Mouse (Mus musculus) A20 (cell line): ENCODE results near the gene Pmpca.
A peak's percentile ranks its signal among the peaks of the same experiment; 100 is the strongest.

Experiments used
- DNase-seq: peaks from one replicate; pipeline ENCODE4 v3.0.0-alpha.2; 2011; ENCODE audit warnings: low read depth, low spot score

Pmpca gene

GRCm38 (mm10) chr2:26429851-26430250, 40.7 kb downstream of the Pmpca start:
- DNase-seq: no peak

- no peak for DNase-seq
Measured at GRCm38 (mm10) chr2:26434791-26435572, 45.8 kb downstream of the Pmpca start.

DNA sequence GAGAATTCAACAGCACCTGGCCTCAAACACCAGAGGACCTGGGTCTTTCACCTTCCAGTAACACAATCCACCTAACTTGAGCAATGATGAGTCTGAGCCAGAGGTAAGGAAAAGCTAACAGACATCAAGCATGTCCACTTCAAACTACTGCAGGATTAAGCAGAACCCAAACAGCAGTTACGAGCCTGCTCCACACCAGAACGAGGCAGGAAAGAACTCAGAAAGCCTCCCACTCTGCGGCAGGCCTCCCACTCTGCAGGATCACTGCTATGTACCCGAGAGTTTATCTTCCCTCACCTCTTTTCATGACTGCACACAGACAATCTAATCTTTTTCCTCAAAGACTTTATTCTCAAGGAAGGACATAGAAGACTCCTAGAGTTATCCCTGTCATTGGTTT, 48.1 kb downstream of the Pmpca start:
- no peak for DNase-seq

DNA sequence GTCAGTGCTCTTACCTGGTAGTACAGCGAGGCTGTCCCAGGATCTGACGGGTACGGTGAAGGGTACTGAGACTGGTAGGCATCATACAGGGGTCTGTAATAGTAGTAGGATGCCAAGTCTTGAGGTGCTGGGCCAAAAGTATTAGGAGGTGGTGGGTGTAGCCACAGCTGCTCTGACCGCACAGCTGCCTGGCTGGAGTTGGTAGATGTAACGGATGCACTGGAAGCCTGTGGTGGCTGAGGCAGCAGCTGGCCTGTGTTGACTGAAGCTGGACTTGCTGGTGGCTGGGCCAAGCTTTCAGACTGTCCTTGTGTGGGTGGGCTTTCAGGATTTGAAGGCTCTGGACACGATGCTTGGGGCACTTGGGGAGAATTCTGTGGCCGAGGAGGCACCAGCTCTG, 49.2 kb downstream of the Pmpca start:
- DNase-seq: no peak

- DNase-seq: no peak
Measured at GRCm38 (mm10) chr2:26439671-26440070, 50.5 kb downstream of the Pmpca start.

- no peak for DNase-seq
Measured at GRCm38 (mm10) chr2:26441261-26441660, 52.1 kb downstream of the Pmpca start.

DNA sequence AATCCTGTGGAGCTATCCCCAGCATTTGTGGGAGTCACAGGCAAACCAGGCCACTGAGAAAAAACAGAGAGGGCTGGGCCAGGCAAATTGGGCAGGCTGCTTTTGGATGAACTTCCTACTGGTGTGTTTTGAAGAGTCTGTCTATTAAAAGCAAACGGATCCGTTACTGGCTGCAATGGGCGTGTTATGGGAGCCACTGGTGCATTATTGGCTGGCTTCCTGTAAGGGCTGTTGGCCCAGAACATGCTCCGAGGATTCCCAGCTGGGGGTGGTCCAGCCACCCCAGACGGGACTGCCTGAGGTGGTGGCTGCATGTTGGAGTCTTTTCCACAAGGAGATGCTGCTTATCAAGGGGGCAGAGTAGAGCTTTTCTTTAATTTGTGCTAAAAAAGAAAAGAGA, 52.5 kb downstream of the Pmpca start:
- no peak for DNase-seq

GRCm38 (mm10) chr2:26442843-26443242, 53.7 kb downstream of the Pmpca start:
- peak; percentile 9 for DNase-seq

- DNase-seq: peak; percentile 40
Measured at GRCm38 (mm10) chr2:26443876-26444275, 54.7 kb downstream of the Pmpca start.

GRCm38 (mm10) chr2:26444368-26444767, 55.2 kb downstream of the Pmpca start:
- no peak for DNase-seq

DNA sequence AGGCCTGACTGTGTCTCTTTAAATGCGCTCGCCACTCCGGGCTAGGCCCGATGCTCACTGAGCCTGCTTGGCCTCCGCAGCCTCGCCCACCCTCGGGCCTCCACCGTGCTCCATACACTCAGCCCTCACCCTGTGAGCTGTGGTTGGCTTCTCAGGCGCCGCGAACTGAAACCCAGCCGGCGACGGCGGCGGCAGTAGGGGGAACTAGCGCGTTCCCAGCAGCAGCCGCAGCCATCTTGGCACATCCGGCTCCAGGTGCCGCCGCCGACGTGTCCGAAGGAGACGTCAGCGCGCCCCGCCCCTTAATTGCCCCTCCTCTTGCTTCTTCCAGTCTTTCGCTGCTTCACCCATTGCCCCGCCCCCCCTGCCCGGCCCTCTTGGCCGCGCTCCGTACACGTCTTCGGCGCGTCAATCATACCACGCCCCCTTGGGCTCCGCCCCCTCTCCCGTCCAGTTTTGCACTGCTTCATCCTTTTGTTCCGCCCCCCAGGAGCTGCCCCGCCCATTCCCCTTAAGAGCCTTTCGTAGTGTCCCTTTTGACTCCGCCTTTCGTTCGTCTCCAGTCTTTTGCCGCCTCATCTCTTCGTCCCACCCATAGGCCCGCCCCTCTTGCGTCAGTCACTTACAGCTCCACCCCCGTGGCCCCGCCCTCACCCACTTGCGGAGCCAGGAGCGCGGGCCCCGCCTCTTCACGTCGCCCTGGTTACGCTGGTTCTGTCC, 56.0 kb downstream of the Pmpca start, which contains the start of gene Sec16a:
Sec16a (minus strand) TSS at position 271 of the 720 bp plus-strand sequence.
- DNase-seq: peak; percentile 100

DNA sequence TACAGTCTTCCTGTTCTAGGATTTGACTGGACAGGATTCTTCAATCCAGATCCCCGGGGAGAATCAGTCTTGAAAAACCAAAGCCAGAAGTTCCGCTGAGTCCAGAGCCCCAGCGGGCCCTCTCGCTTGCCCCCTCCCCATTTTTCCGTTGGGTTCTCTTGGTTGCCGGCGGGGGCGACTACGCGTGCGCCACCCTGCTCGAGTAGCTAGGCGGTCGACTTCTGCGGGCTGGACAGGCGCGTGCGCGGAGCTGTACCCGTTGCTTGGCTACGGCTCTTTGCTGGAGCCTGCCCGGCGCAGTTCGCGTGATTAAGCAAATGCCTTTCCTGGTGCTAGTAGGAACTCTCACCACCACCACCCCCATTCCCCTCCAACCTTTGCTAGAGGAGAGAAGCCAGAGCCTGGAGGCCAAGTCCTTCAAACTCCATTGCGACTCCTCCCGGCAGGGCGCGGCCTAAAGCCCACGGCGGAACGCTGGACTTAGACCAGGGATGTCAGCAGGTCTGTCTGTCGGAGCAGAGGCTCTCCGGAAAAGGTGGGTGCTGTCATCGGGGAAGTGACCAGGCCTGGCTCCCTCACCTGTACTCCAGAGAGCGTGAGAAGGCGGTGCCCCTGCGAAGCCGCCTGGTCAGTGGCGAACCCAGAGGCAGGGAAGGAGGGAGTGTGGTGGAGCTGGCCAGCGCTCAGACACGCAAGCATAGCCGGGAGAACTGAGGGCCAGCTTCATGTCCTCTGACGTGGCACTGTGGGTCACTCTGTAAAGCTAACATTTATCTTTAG, 56.7 kb downstream of the Pmpca start:
- no peak for DNase-seq

DNA sequence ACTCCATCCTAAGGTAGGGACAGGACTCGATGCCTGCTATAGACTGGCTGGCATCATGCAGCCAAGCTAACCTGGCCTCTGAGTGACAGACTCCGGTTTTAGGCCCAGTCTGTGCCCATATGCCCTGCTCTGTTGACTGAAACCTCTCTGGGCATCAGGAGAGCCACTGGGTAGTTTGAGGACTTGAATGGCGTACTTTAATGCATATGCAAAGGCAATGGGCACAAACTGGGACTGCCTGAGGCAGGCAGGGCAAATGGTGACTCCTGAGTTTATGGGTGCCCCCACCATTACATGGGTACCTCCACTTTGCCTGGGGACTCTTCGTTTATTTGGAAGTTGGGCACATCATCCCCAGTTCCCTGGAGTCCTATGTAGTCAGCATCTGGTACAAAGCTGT, 57.5 kb downstream of the Pmpca start:
- peak; percentile 4 for DNase-seq
